Mouse (Mus musculus) midbrain, embryonic 16.5 days (tissue): ENCODE data around the gene Socs5. TPM values are rescaled to one million over a fixed set of nuclear protein-coding genes. Genes with fewer than 3 reads are reported as not detected.

Experiments used
- ATAC-seq: fragments of 200-750 bp; cut with Nextera tagmentation; 2 replicates; pipeline ENCODE4 v1.8.0; 2017; ENCODE audit warnings: moderate TSS enrichment
- H3K27ac ChIP-seq: fragments of 300-500 bp; sonication (generic); 2 replicates; pipeline ENCODE4 v1.5.1; 2014; ENCODE audit warnings: mild to moderate bottlenecking, low read length, mixed read lengths
- H3K27me3 ChIP-seq: fragments of 300-500 bp; sonication (generic); 2 replicates; pipeline ENCODE4 v1.6.1; 2014; ENCODE audit warnings: low read depth, low read length, mixed read lengths; ENCODE audit not compliant: control insufficient read depth, insufficient read depth
- H3K36me3 ChIP-seq: fragments of 300-500 bp; sonication (generic); 2 replicates; pipeline ENCODE4 v1.6.1; 2014; ENCODE audit warnings: mild to moderate bottlenecking, low read length, moderate library complexity, mixed read lengths; ENCODE audit not compliant: control insufficient read depth, insufficient read depth
- H3K4me1 ChIP-seq: fragments of 300-500 bp; sonication (generic); 2 replicates; pipeline ENCODE4 v1.6.1; 2014; ENCODE audit warnings: mild to moderate bottlenecking, low read length, mixed read lengths; ENCODE audit not compliant: control insufficient read depth, insufficient read depth
- H3K4me2 ChIP-seq: fragments of 300-500 bp; sonication (generic); 2 replicates; pipeline ENCODE4 v1.6.1; 2014; ENCODE audit warnings: mild to moderate bottlenecking, low read length, mixed read lengths
- H3K4me3 ChIP-seq: fragments of 300-500 bp; sonication (generic); 2 replicates; pipeline ENCODE4 v1.5.1; 2014; ENCODE audit warnings: low read depth, mild to moderate bottlenecking, low read length, moderate library complexity, mixed read lengths
- H3K9ac ChIP-seq: fragments of 300-500 bp; sonication (generic); 2 replicates; pipeline ENCODE4 v1.6.1; 2014; ENCODE audit warnings: low read depth, low read length, mixed read lengths
- H3K9me3 ChIP-seq: fragments of 300-500 bp; sonication (generic); replicated peaks from 2 replicates; pipeline ENCODE4 v1.6.1; 2014; ENCODE audit warnings: mild to moderate bottlenecking, low read length, mixed read lengths; ENCODE audit not compliant: control insufficient read depth, poor library complexity, severe bottlenecking
- WGBS: fragments of 180-500 bp; shearing (Covaris S2); extraction: QIAGEN DNeasy Blood & Tissue Kit; methylation state at CpG from one replicate; pipeline ENCODE4 v1.1.7; 2014; 5-methylcytosine and 5-hydroxymethylcytosine counted together
- polyA plus RNA-seq: library from polyadenylated mRNA; unstranded; fragments of >200 nt; fragmentation: Nextera tagmentation; extraction: Ambion mirVana; gene quantifications from 2 replicates; pipeline ENCODE4 v1.2.1, GENCODE M21; 2015

Gene Socs5
- polyA plus RNA-seq, 1 experiment from 2014 or later, result 14.5 TPM

- H3K27ac ChIP-seq, result no peak overlapping the region
- H3K9ac ChIP-seq, result no peak overlapping the region
- H3K4me2 ChIP-seq, result no peak overlapping the region
- H3K27me3 ChIP-seq, result no peaks in the 10 kb centered on the region
- WGBS, result 86% methylated on average over 5 of the region's 5 CpGs
- no peak for ATAC-seq
- peaks cover 9% of the 10 kb centered on the region for H3K4me1 ChIP-seq
- H3K9me3 ChIP-seq, result no peaks in the 10 kb centered on the region
- no peak overlapping the region for H3K4me3 ChIP-seq
- H3K36me3 ChIP-seq, result no peaks in the 10 kb centered on the region
These were observed 4.4 kb upstream of the Socs5 start for GRCm38 (mm10) chr17:87103060-87103459.

GRCm38 (mm10) chr17:87104276-87104675 lies 3.2 kb upstream of the Socs5 start:
- H3K4me1 ChIP-seq, result peaks cover 15% of the 10 kb centered on the region
- ATAC-seq, result no peak
- no peak overlapping the region for H3K4me2 ChIP-seq
- no peaks in the 10 kb centered on the region for H3K27me3 ChIP-seq
- no peak overlapping the region for H3K9ac ChIP-seq
- no peaks in the 10 kb centered on the region for H3K36me3 ChIP-seq
- no peaks in the 10 kb centered on the region for H3K9me3 ChIP-seq
- no peak overlapping the region for H3K27ac ChIP-seq
- 84% methylated on average over 4 of the region's 4 CpGs for WGBS
- no peak overlapping the region for H3K4me3 ChIP-seq

- Histone ChIP-seq H3K9ac (peak overlapping the region; percentile 62; the same call in 1 of the 2 replicates), H3K36me3 (no peaks in the 10 kb centered on the region), H3K4me3 (peak overlapping the region; percentile 79), H3K9me3 (no peaks in the 10 kb centered on the region), H3K27me3 (no peaks in the 10 kb centered on the region), H3K4me1 (peaks cover 22% of the 10 kb centered on the region), H3K4me2 (peak overlapping the region; percentile 72), H3K27ac (peak overlapping the region; percentile 74)
- no peak for ATAC-seq
- WGBS, result 83% methylated on average over 7 of the region's 7 CpGs
These were observed 1.5 kb upstream of the Socs5 start for GRCm38 (mm10) chr17:87105941-87106340.

GRCm38 (mm10) chr17:87106691-87107523 lies 572 bp upstream of the Socs5 start:
- peak overlapping the region; percentile 89 for H3K27ac ChIP-seq
- peak overlapping the region; percentile 72 for H3K4me2 ChIP-seq
- H3K27me3 ChIP-seq, result no peaks in the 10 kb centered on the region
- no peaks in the 10 kb centered on the region for H3K9me3 ChIP-seq
- H3K9ac ChIP-seq, result peak overlapping the region; percentile 85
- under 1% methylated on average over 48 of the region's 51 CpGs for WGBS
- peaks cover 22% of the 10 kb centered on the region for H3K4me1 ChIP-seq
- H3K36me3 ChIP-seq, result no peaks in the 10 kb centered on the region
- peak overlapping the region; percentile 79 for H3K4me3 ChIP-seq
- ATAC-seq, result peak; percentile 99

- no peaks in the 10 kb centered on the region for H3K27me3 ChIP-seq
- H3K4me1 ChIP-seq, result peaks cover 22% of the 10 kb centered on the region
- H3K9ac ChIP-seq, result peak overlapping the region; percentile 85
- H3K4me3 ChIP-seq, result peak overlapping the region; percentile 79
- no peaks in the 10 kb centered on the region for H3K36me3 ChIP-seq
- WGBS, result 26% methylated on average over 13 of the region's 13 CpGs
- no peak for ATAC-seq
- no peaks in the 10 kb centered on the region for H3K9me3 ChIP-seq
- H3K27ac ChIP-seq, result peak overlapping the region; percentile 89; the same call in 1 of the 2 replicates
- peak overlapping the region; percentile 80 for H3K4me2 ChIP-seq
These were observed 1.2 kb downstream of the Socs5 start for GRCm38 (mm10) chr17:87108507-87109292.

- H3K36me3 ChIP-seq, result no peaks in the 10 kb centered on the region
- no peak overlapping the region for H3K9ac ChIP-seq
- H3K27me3 ChIP-seq, result no peaks in the 10 kb centered on the region
- H3K9me3 ChIP-seq, result no peaks in the 10 kb centered on the region
- no peak overlapping the region for H3K27ac ChIP-seq
- peaks cover 22% of the 10 kb centered on the region for H3K4me1 ChIP-seq
- H3K4me3 ChIP-seq, result no peak overlapping the region; the same call in 1 of the 2 replicates
- WGBS, result 79% methylated on average over 7 of the region's 7 CpGs
- ATAC-seq, result no peak
- peak overlapping the region; percentile 35 for H3K4me2 ChIP-seq
These were observed 2.0 kb downstream of the Socs5 start for GRCm38 (mm10) chr17:87109504-87109903.

GRCm38 (mm10) chr17:87112852-87113592 lies 5.5 kb downstream of the Socs5 start:
- ATAC-seq, result no peak
- Histone ChIP-seq H3K4me2 (no peak overlapping the region), H3K27ac (no peak overlapping the region), H3K9ac (no peak overlapping the region), H3K27me3 (no peaks in the 10 kb centered on the region), H3K4me3 (no peak overlapping the region), H3K9me3 (no peaks in the 10 kb centered on the region), H3K4me1 (peaks cover 13% of the 10 kb centered on the region), H3K36me3 (no peaks in the 10 kb centered on the region)
- WGBS, result 77% methylated on average over 5 of the region's 5 CpGs

- Histone ChIP-seq H3K27ac (no peak overlapping the region), H3K4me3 (no peak overlapping the region), H3K4me1 (no peaks in the 10 kb centered on the region), H3K4me2 (no peak overlapping the region), H3K36me3 (no peaks in the 10 kb centered on the region), H3K9ac (no peak overlapping the region), H3K27me3 (no peaks in the 10 kb centered on the region), H3K9me3 (no peaks in the 10 kb centered on the region)
- no peak for ATAC-seq
- WGBS, result 67% methylated on average over 6 of the region's 6 CpGs
These were observed 8.1 kb downstream of the Socs5 start for GRCm38 (mm10) chr17:87115615-87116014.
